Mouse (Mus musculus) frontal cortex, adult 2 months (tissue): ENCODE measurements around the gene Hes3. TPM values are rescaled to one million over a fixed set of nuclear protein-coding genes. Genes with fewer than 3 reads are reported as not detected.
A peak's percentile ranks its signal among the peaks of the same experiment; 100 is the strongest.

Experiments
- DNase-seq, 2 experiments: peaks; one replicate each; pipeline ENCODE4 v3.0.0; 2022; ENCODE audit warnings: low spot score in 1 of 2; ENCODE audit errors: extremely low spot score in 1 of 2
- polyA plus RNA-seq: library from polyadenylated mRNA; depleted of rRNA; stranded (reverse); fragments of >200 nt; gene quantifications from 2 replicates; pipeline ENCODE4 v1.2.3, GENCODE M21; 2012

Gene Hes3
- polyA plus RNA-seq, 1 experiment: 0.38 TPM

GRCm38 (mm10) chr4:152307542-152307941 lies 16.1 kb upstream of the Hes3 start:
- no peak for DNase-seq

- DNase-seq: no peak
These were observed 14.5 kb upstream of the Hes3 start for GRCm38 (mm10) chr4:152305991-152306390.

DNA sequence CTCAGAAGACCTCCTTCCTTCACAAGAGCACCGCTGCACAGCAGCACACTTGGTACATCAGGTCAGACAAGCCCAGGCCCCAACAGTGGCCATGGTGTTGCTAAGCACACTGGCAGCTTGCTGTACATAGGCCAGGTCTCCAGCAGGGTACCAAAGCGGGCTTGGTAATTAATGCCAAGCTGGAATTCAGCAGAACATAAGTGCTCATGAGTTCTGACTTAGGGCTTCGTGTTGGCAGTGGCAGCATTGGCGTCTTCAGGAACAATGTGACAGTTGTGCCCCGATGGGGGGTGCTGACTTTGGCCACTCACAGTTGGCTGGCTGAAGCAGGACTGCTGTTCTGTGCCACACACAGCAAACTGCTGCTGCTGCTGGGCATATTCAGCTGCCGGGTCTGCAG lies 13.2 kb upstream of the Hes3 start:
- DNase-seq: no peak

- DNase-seq: no peak
These were observed 11.7 kb upstream of the Hes3 start for GRCm38 (mm10) chr4:152303172-152303571.

- no peak for DNase-seq
These were observed 10.6 kb upstream of the Hes3 start for GRCm38 (mm10) chr4:152302012-152302411.

DNA sequence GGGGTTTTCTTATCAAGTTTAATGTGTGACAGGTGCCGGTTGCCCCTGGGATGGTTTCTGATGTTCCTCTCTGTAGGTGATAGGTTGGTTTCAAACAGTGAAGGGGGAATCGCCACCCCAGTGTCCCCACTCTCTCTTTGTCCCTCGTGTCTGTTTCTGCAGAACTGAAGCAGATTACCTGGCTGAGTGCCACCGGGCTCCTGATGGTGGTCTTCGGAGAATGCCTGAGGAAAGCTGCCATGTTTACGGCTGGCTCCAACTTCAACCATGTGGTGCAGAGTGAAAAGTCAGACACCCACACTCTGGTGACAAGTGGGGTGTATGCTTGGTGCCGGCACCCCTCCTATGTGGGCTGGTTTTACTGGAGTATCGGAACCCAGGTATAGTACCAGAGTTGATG lies 8.9 kb upstream of the Hes3 start:
- DNase-seq: no peak

- DNase-seq: no peak
These were observed 7.4 kb upstream of the Hes3 start for GRCm38 (mm10) chr4:152298836-152299235.

GRCm38 (mm10) chr4:152296874-152297861 lies 5.7 kb upstream of the Hes3 start, which contains the start of gene Icmt:
Gene Icmt, plus strand, starts transcription at chr4:152297227.
- DNase-seq: peak; percentile 95 to 99

GRCm38 (mm10) chr4:152296371-152296770 lies 4.9 kb upstream of the Hes3 start:
- no peak for DNase-seq

DNA sequence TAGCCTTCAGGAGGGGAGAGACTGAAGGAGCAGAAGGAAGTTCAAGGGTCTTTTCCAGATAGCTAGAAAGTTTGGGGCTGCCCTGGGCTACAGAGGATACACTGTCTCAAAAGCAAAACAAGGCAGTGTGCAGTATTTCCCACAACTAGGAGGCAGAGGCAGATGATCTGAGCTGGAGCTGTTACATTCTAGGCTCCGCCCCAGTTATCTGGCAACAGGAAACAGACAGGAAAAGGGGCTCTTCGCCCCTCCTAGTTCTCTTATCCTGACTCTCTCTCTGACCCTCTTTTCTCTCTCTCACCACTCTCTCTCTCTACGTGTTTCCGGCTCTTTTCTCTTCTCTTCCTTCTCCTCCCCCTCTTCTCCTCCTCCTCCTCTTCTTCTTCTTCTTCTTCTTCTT lies 4.5 kb upstream of the Hes3 start:
- DNase-seq: no peak

GRCm38 (mm10) chr4:152294188-152294929 lies 2.9 kb upstream of the Hes3 start:
- no peak for DNase-seq

GRCm38 (mm10) chr4:152292102-152292765 lies 772 bp upstream of the Hes3 start:
- no peak for DNase-seq

- DNase-seq: no peak
These were observed 471 bp downstream of the Hes3 start for GRCm38 (mm10) chr4:152290991-152291390.

DNA sequence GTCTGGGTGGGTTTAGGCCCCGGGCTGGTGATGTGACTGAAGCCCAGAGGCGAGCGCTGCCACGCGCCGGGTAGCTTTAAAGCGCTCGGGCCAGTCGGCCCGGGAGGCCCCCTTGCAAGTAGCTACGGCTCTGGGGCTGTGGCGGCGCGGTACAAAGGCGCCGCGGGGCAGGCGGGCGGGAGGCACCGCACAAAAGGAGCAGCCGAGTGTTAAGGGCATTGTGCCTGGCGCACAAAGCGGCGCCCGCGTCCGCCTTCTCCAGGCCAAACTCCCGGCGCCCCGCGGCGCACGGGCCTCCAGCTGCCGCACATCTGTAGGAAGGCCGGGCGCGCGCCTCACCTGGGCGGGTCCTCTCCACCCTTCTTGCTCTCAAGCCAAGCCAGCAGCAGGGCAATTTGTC lies 1.1 kb downstream of the Hes3 start:
- no peak for DNase-seq

DNA sequence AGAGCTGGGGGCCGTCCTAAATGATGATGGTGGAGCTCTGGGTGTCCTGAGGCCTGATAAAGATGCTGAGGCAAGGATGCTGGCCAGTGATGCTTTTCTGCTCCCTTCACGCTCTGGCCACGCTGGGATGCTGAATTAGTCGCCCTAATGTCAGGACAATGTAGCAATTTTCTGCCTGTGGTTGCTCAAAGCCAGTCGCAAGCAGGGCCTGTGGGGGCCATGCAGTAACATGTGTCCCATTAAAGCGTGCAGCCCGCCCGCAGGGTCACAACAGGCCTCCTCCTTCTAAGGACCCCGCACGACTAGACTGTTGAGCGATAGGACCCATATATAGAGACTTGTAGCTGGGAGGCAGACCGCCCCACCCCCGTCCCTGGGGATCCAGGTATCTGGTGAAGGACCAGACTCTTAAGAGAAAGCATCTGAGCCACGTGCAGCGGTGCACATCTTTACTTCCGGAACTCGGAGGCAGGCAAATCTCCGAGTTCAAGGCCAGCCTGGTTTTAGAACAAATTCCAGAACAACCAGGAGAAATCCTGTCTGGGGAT lies 3.0 kb downstream of the Hes3 start:
- DNase-seq: no peak

DNA sequence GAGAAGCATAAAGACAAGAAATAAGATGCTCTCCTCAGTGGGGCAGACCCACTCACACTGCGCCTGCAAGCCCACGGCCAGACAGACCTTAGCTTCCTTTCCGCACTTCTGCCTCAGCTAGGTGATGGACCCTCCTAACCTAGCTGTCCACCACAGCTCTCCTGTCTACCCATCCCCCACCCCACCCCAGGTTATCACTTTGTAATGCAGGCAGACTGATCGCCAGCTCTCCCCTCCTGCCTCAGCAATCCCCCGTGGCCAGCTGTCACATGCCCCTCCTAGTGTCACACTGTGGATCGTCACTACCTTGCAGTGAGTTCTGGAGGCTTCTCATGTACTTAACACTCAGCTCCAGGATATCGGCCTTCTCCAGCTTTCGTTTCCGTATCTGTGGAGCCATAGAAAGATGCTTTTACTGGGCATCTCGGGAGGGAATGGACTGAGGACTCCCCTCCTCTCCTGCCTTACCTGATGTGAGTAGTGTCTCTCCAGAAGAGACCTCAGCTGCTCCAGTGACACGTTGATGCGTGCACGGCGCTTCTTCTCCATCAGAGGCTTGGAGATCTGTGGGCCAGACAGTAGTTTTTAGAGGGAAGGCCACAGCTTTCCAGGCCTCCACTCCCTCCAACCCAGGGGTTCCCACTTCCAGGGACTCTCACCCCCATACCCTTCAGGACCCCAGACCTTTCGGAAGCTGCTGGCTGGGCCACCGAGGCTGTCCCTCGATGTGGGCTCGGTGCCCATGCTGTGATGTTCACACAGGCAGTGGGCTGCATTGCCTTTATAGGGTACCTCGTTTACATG lies 3.9 kb downstream of the Hes3 start:
- DNase-seq: no peak

GRCm38 (mm10) chr4:152286887-152287286 lies 4.6 kb downstream of the Hes3 start:
- DNase-seq: peak in 1 of 2 experiments; percentile 45

- peak in 1 of 2 experiments; percentile 54 for DNase-seq
These were observed 5.3 kb downstream of the Hes3 start for GRCm38 (mm10) chr4:152286183-152286582.

DNA sequence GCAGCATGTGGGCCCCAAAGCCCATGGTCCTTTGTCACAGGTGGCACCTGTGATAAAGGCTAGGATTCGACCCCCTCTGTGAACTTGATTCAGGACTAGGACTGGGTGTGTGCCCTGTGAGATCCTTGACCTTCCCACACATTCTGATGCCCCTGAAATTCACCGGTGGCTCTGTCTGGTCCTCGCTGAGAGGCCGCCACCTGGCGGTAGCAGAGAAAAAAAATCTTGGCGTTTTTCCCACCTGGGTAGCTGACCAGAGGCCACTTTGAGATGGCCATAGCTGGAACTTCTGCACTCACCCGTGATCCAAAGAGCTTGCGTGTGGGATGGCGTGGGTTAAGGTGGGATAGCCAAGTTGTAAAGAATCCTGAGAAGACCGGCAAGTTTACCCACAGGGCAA lies 6.0 kb downstream of the Hes3 start:
- peak in 1 of 2 experiments; percentile 78 for DNase-seq
